In the genomic region with DNA sequence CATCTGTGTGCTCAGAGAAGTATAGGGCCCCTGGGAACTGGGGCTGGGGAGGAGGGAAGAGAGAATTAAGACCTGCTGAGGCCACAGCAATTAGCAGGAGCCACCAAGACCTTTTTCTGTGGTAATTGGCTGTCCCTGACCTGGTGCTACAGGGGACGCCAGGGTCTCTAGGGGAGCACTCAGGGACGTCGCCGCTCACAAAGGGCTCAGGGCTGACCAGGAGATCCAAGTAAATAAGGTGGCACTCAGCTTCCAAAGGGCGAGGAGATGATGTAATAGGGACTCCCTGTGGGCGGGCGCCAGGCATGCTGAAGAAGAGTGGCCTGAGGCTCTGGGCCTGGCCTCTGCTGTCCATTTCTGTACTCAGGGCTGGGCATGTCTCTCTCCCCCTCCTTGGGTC, we compare ENCODE assay signal across 25 mouse cellular contexts.
DNase-seq lines count a peak whose midpoint lies in the region; ATAC-seq and TF ChIP-seq lines count a peak whose summit lies in the region.
"Had no signal": no experiment of that assay in that cellular context is flagged by ENCODE, and none has a peak within 500 bp of the region (broad histone marks: within the 10 kb centered on the region; RNA-seq: fewer than 3 reads in every experiment).

No protein-coding gene starts in this region.

- H3K27me3 ChIP-seq in heart, embryonic 16.5 days (ENCODE audit: control insufficient read depth, insufficient read depth, low read length), result no peaks in the 10 kb centered on the region
- H3K27me3 ChIP-seq in heart, embryonic 12.5 days (replicated peaks), result no peaks in the 10 kb centered on the region
- H3K27me3 ChIP-seq in thymus, adult 2 months (ENCODE audit: control insufficient read depth, insufficient read depth, low read length), result no peaks in the 10 kb centered on the region
- H3K27me3 ChIP-seq: forebrain, embryonic 12.5 days; limb, embryonic 12.5 days; midbrain, embryonic 15.5 days; neural tube, embryonic 13.5 days had no signal

- DNase-seq in thymus, adult 2 months, result peak; percentile 29
- DNase-seq in thymus, adult 18-20 months, result no peak
- peak; percentile 46 for DNase-seq in induced T-regulatory cell, adult 2 months (ENCODE audit: low read depth)
- peak; percentile 51 for DNase-seq in retina, postnatal 1 day
- no peak for DNase-seq in cerebellum, adult 9-10 months
- DNase-seq: adrenal gland, postnatal 25 days; cerebellum, adult 8-10 months; gastrocnemius, adult 2 months; heart, postnatal 36 days; kidney, postnatal 25 days; liver, postnatal 0 days; lung, postnatal 10 days; right cerebral cortex, adult 18-20 months had no signal

- ATAC-seq in heart, embryonic 16.5 days (replicated peaks; ENCODE audit: extremely low read depth, insufficient read depth, low FRiP score), result no peak
- no peak for ATAC-seq in heart, embryonic 12.5 days (ENCODE audit: insufficient number of reproducible peaks, low FRiP score)
- ATAC-seq: hindbrain, embryonic 16.5 days; intestine, embryonic 16.5 days; liver, postnatal 0 days had no signal

- H3K9ac ChIP-seq in heart, embryonic 16.5 days (ENCODE audit: low read length), result no peak overlapping the region
- no peak overlapping the region for H3K9ac ChIP-seq in heart, embryonic 12.5 days
- H3K9ac ChIP-seq: forebrain, embryonic 12.5 days; limb, embryonic 12.5 days; liver, postnatal 0 days; midbrain, embryonic 15.5 days; neural tube, embryonic 13.5 days had no signal

- TF ChIP-seq CTCF in thymus, adult 2 months (IDR thresholded peaks at IDR 0.05; ENCODE audit: borderline replicate concordance, control insufficient read depth, extremely low read depth, insufficient read depth, low read length, poor library complexity), result no peak

- no peaks in the 10 kb centered on the region for H3K9me3 ChIP-seq in heart, embryonic 16.5 days (replicated peaks; ENCODE audit: control insufficient read depth, low read length)
- no peaks in the 10 kb centered on the region for H3K9me3 ChIP-seq in heart, embryonic 12.5 days (replicated peaks)
- H3K9me3 ChIP-seq: forebrain, embryonic 12.5 days; limb, embryonic 12.5 days; midbrain, embryonic 15.5 days; neural tube, embryonic 13.5 days had no signal

- TF ChIP-seq POLR2A in thymus, adult 2 months (IDR thresholded peaks at IDR 0.05; ENCODE audit: control insufficient read depth, extremely low read depth, insufficient read depth, low read length, poor library complexity), result no peak

- no peaks in the 10 kb centered on the region for H3K4me1 ChIP-seq in heart, embryonic 16.5 days (ENCODE audit: control insufficient read depth, insufficient read depth, low read length)
- no peaks in the 10 kb centered on the region for H3K4me1 ChIP-seq in heart, embryonic 12.5 days (replicated peaks)
- H3K4me1 ChIP-seq in thymus, adult 2 months (replicated peaks; ENCODE audit: control insufficient read depth, insufficient read depth, low read length), result peaks cover 79% of the 10 kb centered on the region
- H3K4me1 ChIP-seq: midbrain, embryonic 15.5 days had no signal

- H3K4me2 ChIP-seq in heart, embryonic 16.5 days (ENCODE audit: low read depth, low read length), result no peak overlapping the region
- no peak overlapping the region for H3K4me2 ChIP-seq in heart, embryonic 12.5 days
- H3K4me2 ChIP-seq: forebrain, embryonic 12.5 days; heart, embryonic 11.5 days; limb, embryonic 12.5 days; liver, embryonic 11.5 days; midbrain, embryonic 15.5 days; neural tube, embryonic 13.5 days had no signal

- H3K4me3 ChIP-seq in heart, embryonic 16.5 days (ENCODE audit: low read length), result no peak overlapping the region
- no peak overlapping the region for H3K4me3 ChIP-seq in heart, embryonic 12.5 days
- H3K4me3 ChIP-seq in thymus, adult 2 months (ENCODE audit: control insufficient read depth, insufficient read depth, low read length), result no peak overlapping the region
- H3K4me3 ChIP-seq: forebrain, embryonic 12.5 days; gastrocnemius, adult 2 months; layer of hippocampus, adult 2 months; limb, embryonic 12.5 days; midbrain, embryonic 15.5 days; neural tube, embryonic 13.5 days had no signal

- H3K27ac ChIP-seq in heart, embryonic 16.5 days (ENCODE audit: low read length), result peak overlapping the region; percentile 58; the same call in 1 of the 2 replicates
- H3K27ac ChIP-seq in heart, embryonic 12.5 days (ENCODE audit: poor library complexity, severe bottlenecking), result no peak overlapping the region
- peak overlapping the region; percentile 95 for H3K27ac ChIP-seq in thymus, adult 2 months (ENCODE audit: control insufficient read depth, insufficient read depth, low read length)
- H3K27ac ChIP-seq: forebrain, embryonic 12.5 days; gastrocnemius, adult 2 months; layer of hippocampus, adult 2 months; limb, embryonic 12.5 days; midbrain, embryonic 15.5 days; neural tube, embryonic 13.5 days; stomach, postnatal 0 days had no signal

- H3K36me3 ChIP-seq in heart, embryonic 16.5 days (ENCODE audit: control insufficient read depth, insufficient read depth), result no peaks in the 10 kb centered on the region
- no peaks in the 10 kb centered on the region for H3K36me3 ChIP-seq in heart, embryonic 12.5 days
- H3K36me3 ChIP-seq in thymus, adult 2 months (ENCODE audit: control insufficient read depth, insufficient read depth, low read length), result no peaks in the 10 kb centered on the region
- H3K36me3 ChIP-seq: forebrain, embryonic 12.5 days; limb, embryonic 12.5 days; midbrain, embryonic 15.5 days; neural tube, embryonic 13.5 days had no signal

- WGBS in heart, embryonic 16.5 days, result 76% methylated on average over 7 of the region's 7 CpGs
- 58% methylated on average over 7 of the region's 7 CpGs for WGBS in heart, embryonic 12.5 days
- WGBS in thymus, adult 2 months, result 87% methylated on average over 7 of the region's 7 CpGs

Comparison
In these comparisons a context has a peak if more than half of its experiments do, and no peak if none do; other contexts are left out.
1. DNase-seq: peak in thymus, adult 2 months (single experiment), induced T-regulatory cell, adult 2 months (single experiment) and retina, postnatal 1 day (single experiment); none in thymus, adult 18-20 months (0 of 2) and cerebellum, adult 9-10 months (single experiment).